Mouse (Mus musculus) gastrocnemius, postnatal 14 days (tissue): ENCODE measurements around the gene Foxp4. TPM values are rescaled to one million over a fixed set of nuclear protein-coding genes. Genes with fewer than 3 reads are reported as not detected.

ENCODE experiments used
- DNase-seq: peaks from one replicate; pipeline ENCODE4 v3.0.0; 2021; ENCODE audit warnings: mixed read lengths
- intact Hi-C: fragments of 180-260 bp; cut with DNase I; formaldehyde crosslinking; loops from one replicate; pipeline ENCODE4 v1.15.1; 2025; ENCODE audit warnings: low total_unique reads
- total RNA-seq, 2 experiments: library from RNA; stranded (reverse); gene quantifications; 2 replicates each; pipeline ENCODE4 v1.2.3; 2021

The Foxp4 gene
- total RNA-seq, 2 experiments from 2014 or later: 7.5 to 9.2 TPM

- intact Hi-C loops: loop anchor here (10.0 kb wide), 1 partner anchor 187 kb away; no protein-coding TSS in a partner anchor
- DNase-seq: no peak
Measured at GRCm38 (mm10) chr17:47907366-47907920, 17.0 kb downstream of the Foxp4 start.

GRCm38 (mm10) chr17:47903846-47904680 is 20.4 kb downstream of the Foxp4 start:
- DNase-seq: no peak
- intact Hi-C loops: loop anchor here (10.0 kb wide), 1 partner anchor 191 kb away; no protein-coding TSS in a partner anchor

- intact Hi-C loops: loop anchor here (10.0 kb wide), 1 partner anchor 193 kb away; no protein-coding TSS in a partner anchor
Measured at GRCm38 (mm10) chr17:47901782-47902181, 22.7 kb downstream of the Foxp4 start.

GRCm38 (mm10) chr17:47900716-47901115 is 23.7 kb downstream of the Foxp4 start:
- DNase-seq: no peak
- intact Hi-C loops: loop anchor here (10.0 kb wide), 1 partner anchor 194 kb away; no protein-coding TSS in a partner anchor

More at GRCm38 (mm10) chr17:47901782-47902181, 22.7 kb downstream of the Foxp4 start:
- no peak for DNase-seq

GRCm38 (mm10) chr17:47899156-47899555 is 25.3 kb downstream of the Foxp4 start:
- intact Hi-C loops: no loop called here

GRCm38 (mm10) chr17:47897956-47898752 is 26.3 kb downstream of the Foxp4 start:
- intact Hi-C loops: no loop called here
- peak; percentile 73 for DNase-seq

More at GRCm38 (mm10) chr17:47899156-47899555, 25.3 kb downstream of the Foxp4 start:
- DNase-seq: no peak

GRCm38 (mm10) chr17:47889727-47890126 is 34.7 kb downstream of the Foxp4 start:
- intact Hi-C loops: no loop called here
- no peak for DNase-seq

GRCm38 (mm10) chr17:47889267-47889666 is 35.2 kb downstream of the Foxp4 start:
- intact Hi-C loops: no loop called here

GRCm38 (mm10) chr17:47888641-47889040 is 35.8 kb downstream of the Foxp4 start:
- intact Hi-C loops: no loop called here

More at GRCm38 (mm10) chr17:47889267-47889666, 35.2 kb downstream of the Foxp4 start:
- no peak for DNase-seq

GRCm38 (mm10) chr17:47888155-47888455 is 36.3 kb downstream of the Foxp4 start:
- no peak for DNase-seq
- intact Hi-C loops: no loop called here

More at GRCm38 (mm10) chr17:47888641-47889040, 35.8 kb downstream of the Foxp4 start:
- no peak for DNase-seq

GRCm38 (mm10) chr17:47887381-47888154 is 36.9 kb downstream of the Foxp4 start:
- DNase-seq: no peak
- intact Hi-C loops: no loop called here

- DNase-seq: no peak
- intact Hi-C loops: no loop called here
Measured at GRCm38 (mm10) chr17:47883099-47883498, 41.3 kb downstream of the Foxp4 start.

GRCm38 (mm10) chr17:47881330-47881729 is 43.1 kb downstream of the Foxp4 start:
- peak; percentile 38 for DNase-seq

GRCm38 (mm10) chr17:47879207-47879606 is 45.2 kb downstream of the Foxp4 start:
- DNase-seq: no peak
- intact Hi-C loops: loop anchor here (5.0 kb wide), 1 partner anchor 223 kb away; no protein-coding TSS in a partner anchor

More at GRCm38 (mm10) chr17:47881330-47881729, 43.1 kb downstream of the Foxp4 start:
- intact Hi-C loops: no loop called here

GRCm38 (mm10) chr17:47878378-47879089 is 45.9 kb downstream of the Foxp4 start:
- intact Hi-C loops: loop anchor here (5.0 kb wide), 1 partner anchor 224 kb away; no protein-coding TSS in a partner anchor
- peak; percentile 62 for DNase-seq

GRCm38 (mm10) chr17:47877715-47878377 is 46.6 kb downstream of the Foxp4 start:
- DNase-seq: no peak
- intact Hi-C loops: loop anchor here (5.0 kb wide), 1 partner anchor 224 kb away; no protein-coding TSS in a partner anchor
